Mouse (Mus musculus): Measurements from ENCODE around the gene Ptpre.
A peak's percentile ranks its signal among the peaks of the same experiment; 100 is the strongest.
"Not testable (repeated sequence)": the region's sequence is repeated elsewhere in the genome, so short reads cannot be mapped to it uniquely, and the experiment has no call there.

Ptpre gene

DNA sequence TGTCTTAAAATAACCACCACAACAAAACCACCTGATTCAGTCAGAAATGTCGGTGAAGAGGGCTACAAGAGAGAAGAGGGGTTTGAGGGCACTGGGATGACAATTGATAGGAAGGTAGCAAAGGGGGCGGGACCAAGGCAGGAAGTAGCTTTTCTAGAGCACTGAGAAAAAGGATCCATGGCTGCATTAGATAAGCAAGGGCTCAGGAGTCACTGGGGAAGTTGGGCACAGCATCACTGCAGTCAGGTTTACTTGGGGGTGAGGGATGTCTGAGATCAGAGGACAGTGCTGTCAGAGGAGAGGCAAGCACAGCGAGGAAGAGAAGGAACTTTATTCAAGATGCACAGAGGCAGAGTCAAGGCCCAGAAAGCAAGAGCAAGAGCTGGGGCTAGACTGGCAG, 1.4 kb upstream of the Ptpre start:
- no peak for DNase-seq

DNA sequence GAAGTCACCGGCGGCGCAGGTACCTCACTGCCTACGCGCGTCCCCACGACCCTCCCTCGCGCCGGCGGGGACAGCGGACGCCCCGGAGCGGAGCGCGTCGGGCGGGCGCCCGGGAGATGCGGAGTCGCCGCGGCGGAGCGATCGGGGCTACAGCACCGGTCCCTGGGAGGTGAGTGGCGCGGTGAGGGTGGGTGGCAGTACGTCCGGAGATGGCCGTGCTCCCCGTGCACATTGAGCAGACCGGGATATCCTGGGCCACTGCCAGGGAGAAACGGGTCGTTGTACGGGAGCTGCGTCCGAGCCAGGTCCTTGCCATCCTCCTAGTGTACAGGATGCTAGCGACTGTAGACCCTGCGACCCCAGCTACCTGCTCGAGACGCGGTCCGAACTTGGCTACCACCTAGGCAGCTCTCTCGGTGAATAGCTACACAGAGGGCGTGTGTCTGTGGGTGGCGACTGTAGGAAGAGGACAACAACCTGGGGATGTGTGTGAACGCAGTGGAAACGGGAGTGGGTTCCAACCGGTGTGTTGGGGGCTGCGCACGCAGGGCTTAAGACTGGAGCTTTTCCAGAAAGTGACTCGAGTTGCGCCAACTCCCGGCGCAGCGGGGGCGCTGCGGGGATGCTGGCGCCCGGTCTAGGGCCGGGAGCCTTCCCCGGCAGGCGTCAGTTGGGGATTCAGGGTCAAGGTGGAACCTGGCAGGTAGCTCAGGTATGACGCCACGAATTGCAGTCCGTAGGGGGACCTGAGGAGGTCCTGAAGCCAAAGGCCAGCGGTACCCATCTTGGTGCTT, 864 bp downstream of the Ptpre start:
- peak in 1 of 2 experiments; percentile 21 for DNase-seq

DNA sequence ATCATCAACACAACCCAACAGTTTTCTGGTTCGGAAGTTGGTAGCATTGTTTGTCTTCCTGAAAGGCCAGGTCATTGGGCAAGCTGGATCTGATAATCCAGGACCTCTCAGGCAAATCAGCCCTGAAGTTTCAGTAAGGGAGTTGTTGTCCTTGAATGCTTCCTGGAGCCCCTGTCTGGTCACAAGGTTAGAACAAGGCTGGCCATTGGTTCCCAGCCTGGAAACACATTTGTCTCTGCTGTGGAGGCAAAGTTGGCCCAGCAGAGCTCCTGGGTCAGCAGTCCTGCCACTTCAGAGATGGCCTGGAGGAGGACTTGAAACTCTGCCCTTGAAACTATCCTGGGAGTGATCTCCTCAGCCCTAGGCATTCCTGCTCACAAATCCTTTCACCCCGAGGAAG, 2.1 kb downstream of the Ptpre start:
- no peak for DNase-seq

DNA sequence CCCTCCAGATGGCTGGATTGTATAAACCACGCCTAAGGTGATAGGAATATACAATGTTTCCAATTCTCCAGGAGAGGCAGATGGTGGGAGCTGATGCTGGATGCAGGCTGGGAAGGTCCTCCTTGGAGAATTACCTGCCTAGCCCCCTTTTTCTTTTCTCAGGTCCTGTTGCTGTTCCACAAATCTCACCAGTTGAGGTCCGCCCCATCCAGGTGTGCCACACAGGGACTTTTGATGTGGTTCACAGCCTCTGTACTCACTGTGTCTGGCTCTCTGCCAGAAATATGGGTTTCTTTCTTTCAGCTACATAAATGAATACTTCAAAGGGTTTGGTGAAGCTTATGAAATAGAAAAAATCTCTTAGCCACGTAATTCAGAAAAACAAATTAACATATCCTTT, 5.0 kb downstream of the Ptpre start:
- no peak for DNase-seq

DNA sequence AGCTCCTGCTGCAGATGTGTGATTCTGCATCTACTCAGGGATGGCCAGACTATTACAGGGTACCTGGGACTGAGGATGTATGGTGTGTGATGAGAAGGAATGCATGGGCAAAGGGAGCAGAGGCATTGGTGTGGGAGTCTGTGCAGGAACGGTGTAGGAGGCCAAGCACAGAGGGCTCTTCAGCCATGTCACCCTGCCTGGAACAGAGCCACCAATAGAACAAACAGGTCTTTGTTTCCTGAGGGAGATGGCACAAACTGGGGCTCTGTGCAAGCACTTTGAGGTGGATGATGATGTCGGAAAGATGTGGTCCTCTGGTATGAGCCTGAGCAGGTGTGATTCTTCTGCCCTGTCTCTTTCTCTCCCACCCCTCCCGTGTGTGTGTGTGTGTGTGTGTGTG, 5.8 kb downstream of the Ptpre start:
- DNase-seq, result no peak

DNA sequence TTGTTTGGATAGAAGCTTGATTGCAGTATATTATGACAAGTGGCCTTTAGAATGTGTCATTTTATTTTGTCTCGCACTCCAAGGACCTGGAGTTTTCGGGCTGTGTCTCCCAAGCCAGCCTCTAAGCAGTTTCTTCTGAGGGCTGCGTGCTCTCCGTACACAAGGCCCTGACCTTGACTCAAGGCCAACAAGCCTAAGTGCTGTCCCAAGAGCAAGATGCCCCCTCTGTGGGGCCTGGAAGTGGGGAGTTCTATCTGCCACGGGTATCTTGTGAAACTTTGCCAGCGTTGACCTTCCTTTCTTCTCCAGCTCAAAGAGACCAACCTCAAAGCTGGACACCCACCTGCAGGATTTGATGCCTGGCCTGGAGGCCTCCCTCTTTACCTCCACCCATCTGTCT, 7.0 kb downstream of the Ptpre start:
- DNase-seq, result no peak

DNA sequence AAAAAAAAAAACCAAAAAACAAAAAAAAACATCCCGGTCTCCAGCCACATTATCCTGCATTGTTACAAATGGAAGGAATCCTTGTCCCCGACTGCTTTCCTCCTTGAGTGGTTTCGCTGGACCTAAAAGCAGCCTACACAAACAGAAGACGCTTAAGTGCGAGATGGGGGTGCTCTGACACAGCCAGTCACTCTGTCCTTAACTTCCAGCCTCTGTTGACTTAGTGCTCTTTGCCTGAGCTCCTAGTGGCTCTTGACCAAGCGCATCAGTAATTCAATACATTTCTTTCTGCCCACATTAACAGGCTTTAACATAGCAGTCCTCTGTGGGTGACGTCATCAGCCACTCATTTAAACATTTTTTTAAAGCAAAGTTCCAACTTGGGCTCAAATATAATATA, 8.7 kb downstream of the Ptpre start:
- no peak for DNase-seq

DNA sequence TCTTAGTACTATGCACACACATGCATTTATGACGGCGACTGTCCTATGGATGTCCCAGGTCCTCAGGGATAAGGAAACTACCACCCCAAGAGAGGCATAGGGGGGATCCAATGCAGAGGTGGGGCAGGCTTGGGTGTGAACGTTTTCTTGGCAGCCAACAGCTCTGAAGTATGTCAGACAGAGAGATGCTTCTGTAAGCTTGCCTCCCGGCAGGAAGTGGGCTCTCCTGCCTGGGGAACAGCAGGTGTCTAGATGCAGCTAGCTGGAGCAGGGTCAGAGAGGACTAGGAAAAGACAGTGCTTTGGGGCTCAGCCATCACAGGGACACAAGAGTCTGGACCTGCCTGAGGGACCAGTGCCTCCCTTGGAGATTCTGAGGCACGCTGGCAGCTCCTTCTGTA, 9.2 kb downstream of the Ptpre start:
- no peak for DNase-seq

DNA sequence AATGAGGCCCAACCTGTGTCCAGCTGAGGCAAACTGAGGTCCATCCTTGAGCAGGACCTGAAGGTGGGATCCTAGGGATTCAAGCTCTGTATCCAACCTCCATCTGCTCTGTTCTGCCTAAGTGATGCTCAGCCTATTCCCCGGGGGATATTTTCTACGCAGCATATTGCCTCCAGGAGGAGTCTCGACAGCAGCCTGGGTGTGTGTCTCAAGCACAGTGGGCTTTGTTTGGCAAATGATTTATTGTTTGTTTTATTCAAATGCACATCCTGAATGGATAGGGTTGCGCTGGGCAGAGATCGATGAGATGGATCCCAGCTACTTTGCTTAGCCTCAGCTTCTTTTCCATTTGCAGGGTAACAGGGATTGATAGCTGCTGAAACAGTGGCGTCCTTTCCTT, 11.2 kb downstream of the Ptpre start:
- no peak for DNase-seq

DNA sequence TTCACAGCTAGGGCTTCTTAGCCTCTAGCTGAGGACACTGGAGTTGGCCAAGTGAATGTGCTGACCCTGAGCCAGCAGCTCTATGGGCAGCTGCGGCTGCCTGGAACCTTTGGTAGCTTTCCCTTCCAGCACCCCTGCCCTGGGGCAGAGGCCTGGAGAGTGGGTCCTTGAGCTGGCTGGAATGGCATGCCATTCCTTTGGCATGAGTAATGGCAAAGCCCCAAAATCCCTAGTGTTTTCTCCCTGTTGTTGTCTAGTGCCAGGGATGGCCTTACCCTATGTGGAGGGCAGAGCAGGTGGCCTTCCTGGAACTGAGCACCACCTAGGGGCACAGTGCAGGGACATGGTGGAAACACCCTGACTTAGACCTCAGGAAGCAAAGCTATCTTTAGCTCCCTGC, 14.3 kb downstream of the Ptpre start:
- DNase-seq, result no peak

DNA sequence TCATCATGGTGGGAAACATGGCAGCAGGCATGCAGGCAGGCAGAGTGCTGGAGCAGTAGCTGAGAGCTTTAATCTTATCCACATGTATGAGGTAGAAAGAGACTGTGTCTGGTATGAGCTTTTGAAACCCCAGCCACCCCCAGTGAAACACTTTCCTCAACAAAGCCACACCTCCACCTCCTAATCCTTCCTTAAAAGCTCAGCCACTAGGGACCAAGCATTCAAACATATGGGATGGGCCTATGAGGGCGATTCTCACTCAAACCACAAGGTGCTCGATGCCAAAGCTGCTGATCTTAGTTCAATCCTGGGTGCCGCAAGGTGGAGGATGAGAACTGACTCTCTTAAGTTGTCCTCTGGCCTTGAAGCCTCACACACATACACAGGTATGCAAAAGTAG, 16.3 kb downstream of the Ptpre start:
- no peak for DNase-seq

DNA sequence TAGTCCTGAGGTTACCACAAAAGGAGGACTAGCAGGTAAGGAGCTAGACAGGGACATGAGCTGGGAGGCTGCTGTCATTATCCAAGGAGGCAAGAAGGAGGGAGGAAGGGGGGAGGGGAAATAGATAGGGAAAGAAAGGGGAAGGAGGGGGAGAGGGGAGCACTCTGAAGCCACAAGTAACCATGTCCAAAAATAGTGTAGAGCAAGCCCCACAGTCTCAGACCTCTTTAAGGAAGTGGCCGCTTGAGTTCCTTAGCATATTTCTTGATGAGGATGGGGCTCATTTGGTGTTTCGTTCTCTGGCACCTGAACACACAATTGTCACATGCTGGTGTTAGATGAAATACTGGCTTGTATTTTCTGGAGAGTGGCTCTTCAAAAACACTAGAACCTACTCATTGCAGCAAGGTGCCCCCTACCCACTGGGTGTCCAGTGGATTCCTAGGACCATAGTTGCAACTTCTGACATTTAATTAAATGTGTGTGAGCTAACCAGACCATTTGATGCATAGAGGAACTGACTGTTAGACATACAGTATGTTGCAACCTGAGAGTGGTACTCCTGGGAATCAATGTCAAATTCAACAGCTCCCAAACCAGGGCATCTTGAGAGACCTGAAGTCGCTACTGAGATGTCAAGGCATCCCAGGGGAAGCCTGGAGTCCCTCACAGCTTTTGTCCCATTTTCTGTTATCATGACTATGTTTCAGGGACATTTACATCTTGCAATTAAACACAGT, 19.6 kb downstream of the Ptpre start:
- DNase-seq, result no peak

DNA sequence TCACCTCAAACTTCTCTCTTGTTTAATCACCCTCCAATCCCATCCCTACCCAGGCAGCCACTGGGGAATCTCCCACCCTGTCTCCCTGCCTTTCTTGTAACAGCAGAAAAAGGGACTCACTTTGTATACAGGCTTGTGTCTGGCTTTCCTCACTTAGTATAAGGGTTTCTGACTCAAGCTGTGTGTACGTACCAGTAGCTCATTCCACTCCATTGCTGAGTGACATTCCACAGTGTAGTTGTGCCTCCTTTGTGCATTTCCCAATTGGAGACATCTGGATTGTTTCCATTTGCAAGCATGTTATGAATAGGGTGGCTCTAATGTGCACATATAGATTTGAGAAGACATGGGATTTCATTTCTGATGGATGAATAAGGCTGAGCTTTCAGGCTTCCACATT, 23.0 kb downstream of the Ptpre start:
- no peak for DNase-seq

DNA sequence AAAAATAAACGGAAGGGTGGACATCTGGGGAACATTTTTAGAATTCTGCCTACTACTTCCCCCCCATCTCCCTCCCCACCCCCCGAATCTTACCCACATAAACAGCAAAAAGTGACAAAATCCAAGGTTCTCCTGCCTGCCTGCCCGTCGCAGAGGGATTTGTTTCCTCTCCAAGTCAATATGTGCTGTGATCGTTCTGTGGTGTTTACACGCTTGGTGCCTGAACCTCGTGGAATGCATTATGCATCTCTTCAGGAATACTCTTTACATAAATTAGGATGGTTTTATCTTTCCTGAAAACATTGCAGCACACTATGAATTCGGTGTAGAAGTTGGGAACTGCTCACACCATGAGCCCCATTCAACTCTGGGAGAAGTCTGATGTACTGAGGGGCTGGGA, 26.7 kb downstream of the Ptpre start:
- no peak for DNase-seq

DNA sequence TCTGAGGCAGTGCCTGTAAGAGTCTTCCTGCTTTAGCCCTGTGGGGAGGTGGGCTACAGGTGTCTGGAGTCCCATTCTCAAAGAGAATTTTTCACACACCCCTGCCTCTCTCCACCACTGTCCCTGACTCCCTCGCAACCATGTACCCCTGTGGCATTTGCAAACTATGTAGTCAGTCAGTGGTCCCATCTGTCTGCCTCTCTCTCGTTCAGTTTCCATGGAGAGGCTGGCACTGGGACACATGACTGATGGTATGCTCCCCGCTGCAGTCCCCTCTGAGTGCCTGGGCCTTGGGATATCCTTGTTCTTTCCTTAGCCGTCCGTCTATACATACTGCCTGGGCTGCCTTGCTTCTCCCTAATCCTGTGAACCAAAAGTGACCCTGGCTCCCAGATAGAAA, 28.7 kb downstream of the Ptpre start:
- DNase-seq, result no peak

DNA sequence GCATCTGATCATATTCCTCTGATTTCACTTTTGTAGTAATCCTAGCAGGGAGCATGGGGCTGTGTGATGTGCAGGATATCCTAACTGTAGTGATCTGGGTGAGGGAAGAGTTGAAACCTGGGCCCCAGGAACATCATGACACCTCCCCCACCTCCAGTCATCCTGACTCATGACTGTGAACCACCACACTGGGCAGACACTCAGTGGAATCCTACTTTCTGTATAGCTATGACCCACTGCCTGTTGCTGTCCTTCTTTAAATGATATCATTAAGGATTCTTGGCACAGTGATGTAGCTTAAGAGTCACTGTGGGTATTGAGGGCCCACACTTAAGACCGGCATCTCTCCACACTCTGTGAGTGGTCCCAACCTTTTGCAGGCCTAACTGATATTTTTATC, 30.3 kb downstream of the Ptpre start:
- DNase-seq, result no peak

DNA sequence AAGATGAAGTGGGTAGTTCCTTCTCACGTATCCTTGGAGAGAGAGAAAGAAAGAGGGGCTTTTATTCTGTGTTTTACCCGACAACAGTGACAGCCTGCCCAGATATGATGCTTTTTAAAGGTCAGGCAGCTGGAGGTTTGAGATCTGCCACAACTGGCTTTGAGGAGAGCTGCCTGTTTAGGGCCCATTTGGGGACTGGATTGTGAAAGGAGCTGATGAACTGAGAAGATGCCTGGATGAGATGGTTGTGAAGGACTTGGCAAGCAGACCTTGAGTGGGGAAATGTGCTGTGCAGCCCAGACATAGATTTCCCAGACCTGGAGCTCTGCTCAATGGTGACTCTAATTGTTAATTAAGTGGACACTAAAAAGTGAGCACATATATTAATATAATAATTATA, 31.3 kb downstream of the Ptpre start:
- no peak for DNase-seq

DNA sequence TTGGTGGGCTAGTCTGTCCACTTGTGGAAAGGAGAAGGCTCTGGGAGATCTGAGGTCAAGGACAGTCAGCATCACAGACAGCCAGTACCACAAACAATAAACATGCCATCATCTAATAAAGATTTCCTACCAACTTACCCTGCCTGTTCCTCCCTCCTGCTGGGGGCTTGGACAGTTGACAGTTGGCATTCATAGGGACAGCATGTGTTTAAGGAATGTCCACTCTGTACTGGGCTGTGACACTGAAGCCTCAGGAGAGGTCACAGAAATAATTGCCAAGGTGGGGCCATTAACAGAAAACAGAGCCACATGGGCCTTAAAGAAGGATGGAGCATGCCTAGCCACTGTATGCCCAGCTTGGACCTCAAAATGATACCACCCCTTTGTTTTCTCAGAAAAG, 34.1 kb downstream of the Ptpre start:
- DNase-seq, result no peak

DNA sequence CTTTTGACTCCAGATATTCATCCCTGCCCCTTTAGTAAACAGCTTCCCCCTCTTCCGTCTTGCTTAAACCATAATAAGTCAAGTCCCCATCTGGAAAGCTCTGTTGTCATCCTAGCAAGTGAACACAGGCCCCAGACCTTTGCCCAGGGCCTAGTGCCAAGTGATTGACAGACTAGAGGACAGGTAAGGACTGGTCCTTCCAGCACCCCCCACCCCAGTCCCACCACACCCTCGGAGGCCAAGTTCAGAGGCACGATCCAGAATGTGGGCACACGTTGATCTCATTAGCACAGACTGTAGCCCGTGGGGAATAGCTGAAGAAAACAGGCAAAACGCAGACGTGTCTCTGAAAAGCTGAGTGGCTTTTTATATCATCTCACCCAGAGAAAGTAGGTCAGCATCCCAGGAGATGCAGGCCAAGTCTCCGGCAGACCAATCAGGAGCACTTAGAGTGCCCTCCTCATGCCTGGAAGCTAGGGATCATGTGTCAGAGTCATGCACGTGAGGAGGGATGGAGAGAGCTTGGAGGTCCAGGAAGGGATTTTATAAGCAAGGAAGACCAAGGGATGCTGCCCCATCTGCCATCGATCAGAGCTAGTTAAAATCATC, 34.8 kb downstream of the Ptpre start:
- DNase-seq, result peak in 1 of 2 experiments; percentile 1

DNA sequence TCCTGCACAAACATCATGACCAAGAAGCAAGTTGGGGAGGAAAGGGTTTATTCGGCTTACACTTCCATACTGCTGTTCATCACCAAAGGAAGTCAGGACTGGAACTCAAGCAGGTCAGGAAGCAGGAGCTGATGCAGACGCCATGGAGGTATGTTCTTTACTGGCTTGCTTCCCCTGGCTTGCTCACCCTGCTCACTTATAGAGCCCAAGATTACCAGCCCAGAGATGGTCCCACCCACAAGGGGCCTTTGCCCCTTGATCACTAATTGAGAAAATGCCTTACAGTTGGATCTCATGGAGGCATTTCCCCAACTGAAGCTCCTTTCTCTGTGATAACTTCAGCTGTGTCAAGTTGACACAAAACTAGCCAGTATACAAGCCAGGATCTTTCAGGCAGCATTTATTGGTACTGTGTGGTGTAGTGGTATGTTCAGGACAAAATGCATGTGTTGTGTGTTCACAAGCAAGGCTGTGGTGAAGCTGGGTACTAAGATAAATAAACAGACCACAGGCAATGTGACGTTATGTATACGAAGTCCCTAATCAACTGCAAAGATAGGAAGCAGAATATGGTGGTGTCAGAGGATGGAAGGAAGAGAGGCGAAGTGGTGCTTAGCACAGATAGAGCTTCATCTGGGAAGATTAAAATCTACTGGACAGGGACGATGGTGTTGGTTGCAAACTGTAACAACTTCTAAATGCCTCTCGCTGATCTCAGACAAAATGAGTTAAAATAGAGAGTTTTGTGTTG, 38.2 kb downstream of the Ptpre start:
- DNase-seq, result not testable (repeated sequence)

DNA sequence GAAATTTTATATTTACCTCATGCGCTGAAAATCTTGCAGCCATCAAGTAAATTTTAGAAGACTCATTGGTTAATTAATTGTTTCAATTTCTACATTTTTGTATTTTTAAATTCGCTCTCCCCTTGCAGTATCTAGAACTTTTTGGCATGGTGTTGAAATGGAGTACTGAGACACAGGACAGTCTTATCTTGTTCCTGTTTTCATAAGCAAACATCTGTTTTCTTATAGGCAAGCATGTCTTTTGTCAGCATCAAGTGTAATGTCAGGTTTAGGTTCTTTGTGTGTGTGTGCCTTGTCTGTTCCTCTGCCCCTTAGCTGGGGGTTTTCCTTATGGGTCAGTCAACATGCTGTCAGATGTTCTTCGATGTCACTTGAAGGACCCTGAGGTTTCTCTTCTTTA, 39.0 kb downstream of the Ptpre start:
- no peak for DNase-seq

DNA sequence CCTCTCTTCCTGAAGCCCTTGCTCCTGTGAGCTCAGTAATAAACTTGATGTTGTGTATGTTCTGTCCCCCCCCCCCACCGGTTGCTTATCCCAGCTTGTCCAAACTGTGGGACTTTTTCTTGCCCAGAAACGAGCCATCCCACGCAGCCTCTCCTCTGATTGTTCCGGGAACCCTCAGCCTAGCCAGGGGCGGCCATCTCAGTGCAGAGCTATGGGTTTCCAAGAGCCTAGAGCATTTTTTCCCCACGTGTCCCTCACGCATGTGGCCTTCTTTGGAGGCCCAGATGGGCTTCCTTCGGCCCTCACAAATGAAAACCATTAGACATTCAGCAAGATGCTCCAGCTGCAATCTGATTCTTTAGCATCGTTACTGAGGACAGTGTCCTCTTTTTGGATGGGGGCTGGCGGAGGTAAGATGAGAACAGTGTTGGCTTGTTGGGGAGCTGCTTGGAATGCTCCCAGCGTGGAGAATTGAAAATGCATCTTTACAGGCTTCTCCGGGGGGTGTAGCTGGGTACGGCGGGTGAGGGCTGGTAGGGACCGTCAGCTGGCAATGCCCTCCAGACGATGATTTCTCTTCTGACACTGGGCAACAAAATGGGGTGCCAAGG, 41.5 kb downstream of the Ptpre start:
- no peak for DNase-seq
